Mouse (Mus musculus) lung, embryonic 14.5 days (tissue): Measurements from ENCODE around the gene Ifi35. TPM values are rescaled to one million over a fixed set of nuclear protein-coding genes. Genes with fewer than 3 reads are reported as not detected.

ENCODE experiments used
- ATAC-seq: fragments of 200-750 bp; cut with Nextera tagmentation; 2 replicates; pipeline ENCODE4 v1.8.0; 2017; ENCODE audit warnings: mild to moderate bottlenecking, moderate TSS enrichment, moderate library complexity; ENCODE audit not compliant: insufficient read depth
- DNase-seq: peaks from one replicate; pipeline ENCODE4 v3.0.0-alpha.2; 2015
- H3K27ac ChIP-seq: fragments of 300-500 bp; sonication (generic); 2 replicates; pipeline ENCODE4 v1.5.1; 2014; ENCODE audit warnings: low read depth, mild to moderate bottlenecking, moderate library complexity
- H3K27me3 ChIP-seq: fragments of 300-500 bp; sonication (generic); 2 replicates; pipeline ENCODE4 v1.6.1; 2014; ENCODE audit warnings: low read length, control low read depth; ENCODE audit not compliant: insufficient read depth
- H3K36me3 ChIP-seq: fragments of 300-500 bp; sonication (generic); 2 replicates; pipeline ENCODE4 v1.6.1; 2014; ENCODE audit warnings: control low read depth; ENCODE audit not compliant: insufficient read depth
- H3K4me1 ChIP-seq: fragments of 300-500 bp; sonication (generic); 2 replicates; pipeline ENCODE4 v1.6.1; 2014; ENCODE audit warnings: antibody characterized with exemption, control low read depth; ENCODE audit not compliant: insufficient read depth
- H3K4me2 ChIP-seq: fragments of 300-500 bp; sonication (generic); 2 replicates; pipeline ENCODE4 v1.6.1; 2014; ENCODE audit warnings: mild to moderate bottlenecking
- H3K4me3 ChIP-seq: fragments of 300-500 bp; sonication (generic); 2 replicates; pipeline ENCODE4 v1.5.1; 2014; ENCODE audit warnings: low read depth, low read length
- H3K9ac ChIP-seq: fragments of 300-500 bp; sonication (generic); 2 replicates; pipeline ENCODE4 v1.6.1; 2014
- H3K9me3 ChIP-seq: fragments of 300-500 bp; sonication (generic); 2 replicates; pipeline ENCODE4 v1.6.1; 2016; ENCODE audit warnings: low read depth, low read length, control low read depth
- CTCF ChIP-seq: IDR thresholded peaks from 2 replicates; pipeline ENCODE4 v1.5.1; 2016; ENCODE audit warnings: antibody characterized with exemption, low read depth
- WGBS: fragments of 180-500 bp; shearing (Covaris S2); extraction: QIAGEN DNeasy Blood & Tissue Kit; methylation state at CpG from one replicate; pipeline ENCODE4 v1.1.7; 2014; 5-methylcytosine and 5-hydroxymethylcytosine counted together
- polyA plus RNA-seq: library from polyadenylated mRNA; unstranded; fragments of >200 nt; fragmentation: Nextera tagmentation; extraction: Ambion mirVana; gene quantifications from 2 replicates; pipeline ENCODE4 v1.2.1, GENCODE M21; 2014

The Ifi35 gene
- polyA plus RNA-seq, 1 experiment from 2014 or later, result 11.4 TPM

DNA sequence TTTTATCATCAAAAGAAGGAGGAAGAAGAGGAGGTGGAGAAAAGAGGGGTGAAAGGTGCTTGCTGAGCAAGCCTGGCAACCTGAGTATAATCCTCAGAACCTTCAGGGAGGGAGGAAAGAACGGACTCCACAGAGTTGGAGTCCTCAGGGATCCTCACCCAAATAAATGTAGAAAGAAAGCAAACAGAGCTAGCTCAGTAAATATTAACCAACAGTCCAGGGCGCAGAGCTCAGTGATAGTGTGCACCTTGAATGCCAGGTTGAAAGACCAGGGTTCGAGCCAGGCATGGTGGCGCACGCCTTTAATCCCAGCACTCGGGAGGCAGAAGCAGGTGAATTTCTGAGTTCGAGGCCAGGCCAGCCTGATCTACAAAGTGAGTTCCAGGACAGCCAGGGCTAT lies 7.4 kb downstream of the Ifi35 start:
- no peak overlapping the region for H3K4me2 ChIP-seq
- H3K9me3 ChIP-seq, result no peaks in the 10 kb centered on the region
- DNase-seq (no peak), ATAC-seq (no peak)
- no peak overlapping the region for H3K27ac ChIP-seq
- 79% methylated on average over 7 of the region's 7 CpGs for WGBS
- no peak overlapping the region for H3K9ac ChIP-seq
- no peak overlapping the region for H3K4me3 ChIP-seq
- H3K4me1 ChIP-seq, result 0 out of 2 replicates have a peak, but pooled peaks cover 3% of the 10 kb centered on the region
- peaks cover 10% of the 10 kb centered on the region; the same call in 1 of the 2 replicates for H3K36me3 ChIP-seq
- no peak for TF ChIP-seq CTCF
- H3K27me3 ChIP-seq, result no peaks in the 10 kb centered on the region

DNA sequence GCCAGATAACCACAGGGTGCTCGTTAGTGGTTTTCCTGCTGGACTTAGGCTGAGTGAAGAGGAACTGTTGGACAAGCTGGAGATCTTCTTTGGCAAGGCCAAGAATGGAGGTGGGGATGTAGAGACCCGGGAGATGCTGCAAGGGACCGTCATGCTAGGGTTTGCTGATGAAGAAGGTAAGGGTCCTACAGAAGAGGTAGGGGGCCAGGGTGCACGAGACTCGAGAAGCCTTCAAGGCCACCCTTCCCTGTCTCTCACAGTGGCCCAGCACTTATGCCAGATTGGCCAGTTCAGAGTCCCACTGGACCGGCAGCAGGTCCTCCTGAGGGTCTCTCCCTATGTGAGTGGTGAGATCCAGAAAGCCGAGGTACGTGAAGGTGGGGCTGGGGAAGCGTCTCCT lies 9.4 kb downstream of the Ifi35 start:
- peaks cover 8% of the 10 kb centered on the region; the same call in 1 of the 2 replicates for H3K4me1 ChIP-seq
- ATAC-seq (no peak), DNase-seq (no peak)
- 83% methylated on average over 9 of the region's 9 CpGs for WGBS
- H3K4me3 ChIP-seq, result no peak overlapping the region
- no peaks in the 10 kb centered on the region for H3K27me3 ChIP-seq
- H3K9ac ChIP-seq, result no peak overlapping the region
- no peaks in the 10 kb centered on the region for H3K9me3 ChIP-seq
- no peak overlapping the region for H3K4me2 ChIP-seq
- H3K36me3 ChIP-seq, result peaks cover 25% of the 10 kb centered on the region; the same call in 1 of the 2 replicates
- no peak for TF ChIP-seq CTCF
- H3K27ac ChIP-seq, result no peak overlapping the region

DNA sequence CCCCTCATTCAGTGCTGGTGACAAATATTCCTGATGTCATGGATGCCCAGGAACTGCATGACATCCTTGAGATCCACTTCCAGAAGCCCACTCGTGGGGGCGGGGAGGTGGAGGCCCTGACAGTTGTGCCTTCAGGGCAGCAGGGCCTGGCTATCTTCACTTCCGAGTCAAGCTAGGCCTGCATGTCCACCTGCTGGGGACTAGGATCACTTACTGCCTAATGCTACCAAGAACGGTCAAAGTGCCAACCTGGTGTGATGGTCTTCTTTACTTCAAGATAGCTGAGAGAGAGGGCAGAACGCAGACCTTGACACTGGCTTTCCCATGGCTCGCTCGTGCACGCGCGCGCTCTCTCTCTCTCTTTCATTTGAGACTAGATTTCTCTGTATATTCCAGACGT lies 10.0 kb downstream of the Ifi35 start:
- Histone ChIP-seq H3K27me3 (no peaks in the 10 kb centered on the region), H3K27ac (no peak overlapping the region), H3K4me3 (no peak overlapping the region), H3K36me3 (peaks cover 26% of the 10 kb centered on the region; the same call in 1 of the 2 replicates), H3K9ac (no peak overlapping the region), H3K9me3 (no peaks in the 10 kb centered on the region), H3K4me2 (no peak overlapping the region), H3K4me1 (peaks cover 8% of the 10 kb centered on the region; the same call in 1 of the 2 replicates)
- ATAC-seq, result no peak
- 82% methylated on average over 12 of the region's 12 CpGs for WGBS
- DNase-seq, result no peak
- no peak for TF ChIP-seq CTCF

DNA sequence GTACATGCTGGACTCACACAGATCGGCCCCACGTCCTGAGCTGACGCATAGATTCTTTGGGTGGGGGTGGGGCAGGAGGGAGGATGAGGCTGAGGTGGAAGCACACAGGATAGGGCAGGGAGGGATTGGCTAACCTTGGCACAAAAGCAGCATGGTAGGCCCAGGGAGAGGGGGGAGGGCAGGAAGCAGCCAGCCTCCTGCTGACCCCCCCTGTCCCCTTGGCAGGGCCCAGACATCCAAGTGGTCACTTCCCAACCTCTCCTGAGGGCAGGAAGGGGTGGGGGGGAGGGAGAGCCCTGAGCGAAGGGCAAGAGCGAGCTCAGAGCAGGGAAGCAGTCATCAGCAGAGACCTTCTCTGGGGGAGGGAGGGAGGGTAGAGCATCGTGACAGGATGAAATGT lies 11.5 kb downstream of the Ifi35 start:
- Histone ChIP-seq H3K27ac (no peak overlapping the region), H3K4me1 (peaks cover 6% of the 10 kb centered on the region; the same call in 1 of the 2 replicates), H3K36me3 (peaks cover 26% of the 10 kb centered on the region; the same call in 1 of the 2 replicates), H3K4me3 (no peak overlapping the region), H3K4me2 (no peak overlapping the region), H3K9me3 (no peaks in the 10 kb centered on the region), H3K9ac (no peak overlapping the region), H3K27me3 (no peaks in the 10 kb centered on the region)
- 24% methylated on average over 6 of the region's 6 CpGs for WGBS
- no peak for ATAC-seq
- DNase-seq, result no peak
- TF ChIP-seq CTCF, result no peak

DNA sequence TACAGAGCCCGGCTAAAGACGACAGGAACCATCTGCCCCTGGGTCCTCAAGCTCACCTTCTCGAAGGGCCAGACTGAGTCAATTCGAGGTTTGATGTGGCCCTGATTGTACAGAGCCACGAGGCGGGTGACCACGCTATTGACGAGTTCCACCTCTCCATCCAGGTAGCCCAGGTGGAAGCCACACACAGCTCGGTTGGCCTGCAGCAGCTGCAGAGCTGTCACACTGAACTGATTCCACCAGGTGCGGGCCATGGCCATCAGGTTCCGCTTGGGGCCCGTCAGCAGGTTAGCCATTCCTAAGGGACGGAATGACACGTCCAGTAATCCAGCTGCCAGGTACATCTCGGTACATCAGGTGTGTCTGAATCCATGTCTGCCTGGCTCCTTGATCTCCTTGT lies 12.1 kb downstream of the Ifi35 start:
- DNase-seq, result no peak

DNA sequence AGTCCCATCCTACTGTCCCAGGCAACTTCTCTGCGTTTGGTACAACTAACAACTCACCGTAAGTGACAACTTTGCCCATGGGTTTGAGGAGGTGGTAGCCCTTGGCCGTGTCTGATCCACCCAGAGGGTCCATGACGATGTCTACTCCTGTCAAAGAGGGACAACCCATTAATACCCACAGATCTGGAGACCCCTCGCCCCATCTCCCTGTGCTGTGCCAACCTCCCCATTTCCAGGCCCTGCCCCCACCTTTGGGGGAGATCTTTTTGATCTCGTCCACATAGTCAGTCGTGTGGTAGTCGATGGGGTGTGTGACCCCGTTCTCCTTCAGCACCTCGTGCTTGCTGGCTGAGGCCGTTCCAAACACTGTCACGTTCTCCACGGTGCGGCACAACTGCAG lies 13.9 kb downstream of the Ifi35 start:
- Histone ChIP-seq H3K4me1 (peaks cover 5% of the 10 kb centered on the region; the same call in 1 of the 2 replicates), H3K4me3 (no peak overlapping the region), H3K4me2 (no peak overlapping the region), H3K27ac (no peak overlapping the region), H3K9ac (no peak overlapping the region), H3K9me3 (no peaks in the 10 kb centered on the region), H3K27me3 (no peaks in the 10 kb centered on the region), H3K36me3 (peaks cover 26% of the 10 kb centered on the region; the same call in 1 of the 2 replicates)
- TF ChIP-seq CTCF, result no peak
- no peak for DNase-seq
- no peak for ATAC-seq
- 77% methylated on average over 14 of the region's 14 CpGs for WGBS

More for the DNA sequence above, 12.1 kb downstream of the Ifi35 start:
- H3K4me3 ChIP-seq, result no peak overlapping the region
- H3K9ac ChIP-seq, result no peak overlapping the region
- H3K36me3 ChIP-seq, result peaks cover 26% of the 10 kb centered on the region; the same call in 1 of the 2 replicates
- H3K27me3 ChIP-seq, result no peaks in the 10 kb centered on the region
- peaks cover 5% of the 10 kb centered on the region; the same call in 1 of the 2 replicates for H3K4me1 ChIP-seq
- no peak overlapping the region for H3K27ac ChIP-seq
- ATAC-seq, result no peak
- no peak overlapping the region for H3K4me2 ChIP-seq
- no peak for TF ChIP-seq CTCF
- no peaks in the 10 kb centered on the region for H3K9me3 ChIP-seq
- WGBS, result 74% methylated on average over 15 of the region's 15 CpGs

DNA sequence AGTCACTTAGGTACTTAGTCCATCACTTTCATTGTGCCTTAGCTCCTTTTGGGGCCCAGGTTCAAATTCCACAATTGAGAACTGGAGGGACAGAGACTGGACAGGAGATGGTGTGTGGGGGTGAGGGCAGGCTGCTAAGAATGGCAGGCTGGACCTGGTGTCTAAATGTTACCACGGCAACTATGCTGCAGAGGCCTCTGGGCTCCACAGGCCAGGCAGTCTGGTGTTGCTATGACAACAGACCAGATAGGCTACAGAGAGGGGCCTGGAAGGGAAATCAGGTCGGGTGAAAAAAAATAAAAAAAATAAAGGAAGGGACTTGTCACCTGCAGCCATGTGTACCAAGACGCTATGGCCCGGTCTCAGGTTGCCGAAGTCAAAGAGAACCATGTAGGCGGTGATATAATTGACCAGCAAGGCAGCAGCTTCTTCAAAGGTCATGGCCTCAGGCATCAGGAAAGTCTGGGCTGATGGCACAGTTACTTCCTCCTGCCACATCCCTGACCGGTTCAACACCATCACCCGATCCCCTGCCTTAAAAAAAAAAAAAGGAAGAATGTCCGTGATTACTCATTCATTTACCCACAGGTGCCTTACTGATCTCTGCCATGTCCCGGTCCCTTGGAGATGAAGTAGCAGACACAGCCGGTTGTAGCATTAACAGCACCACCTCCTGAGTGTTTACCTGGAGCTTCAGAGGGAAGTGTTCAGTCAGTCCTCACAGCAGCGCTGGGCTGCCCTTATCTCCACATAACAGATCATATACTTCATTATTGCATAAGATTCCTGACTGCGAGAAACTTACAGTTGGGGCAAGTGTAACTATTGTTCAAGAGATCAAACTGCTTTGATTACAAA lies 14.6 kb downstream of the Ifi35 start:
- no peaks in the 10 kb centered on the region for H3K27me3 ChIP-seq
- H3K4me3 ChIP-seq, result no peak overlapping the region
- DNase-seq (peak; percentile 46), ATAC-seq (no peak)
- H3K36me3 ChIP-seq, result peaks cover 26% of the 10 kb centered on the region; the same call in 1 of the 2 replicates
- H3K9me3 ChIP-seq, result no peaks in the 10 kb centered on the region
- peaks cover 5% of the 10 kb centered on the region; the same call in 1 of the 2 replicates for H3K4me1 ChIP-seq
- peak overlapping the region; percentile 97; the same call in 1 of the 2 replicates for H3K4me2 ChIP-seq
- WGBS, result 23% methylated on average over 13 of the region's 13 CpGs
- no peak overlapping the region for H3K9ac ChIP-seq
- H3K27ac ChIP-seq, result no peak overlapping the region
- no peak for TF ChIP-seq CTCF
